8 mouse cellular contexts compared by ENCODE assay signal in genomic region chr15:102326022-102326576, GRCm38 (mm10). TPM values are rescaled to one million over a fixed set of nuclear protein-coding genes. Genes with fewer than 3 reads are reported as not detected.
DNase-seq lines count a peak whose midpoint lies in the region; ATAC-seq and TF ChIP-seq lines count a peak whose summit lies in the region.

Gene Pfdn5 (plus strand): TSS chr15:102326116.

- H3K27me3 ChIP-seq in hindbrain, embryonic 10.5 days (ENCODE audit: insufficient read depth, poor library complexity, severe bottlenecking) = no peaks in the 10 kb centered on the region
- no peaks in the 10 kb centered on the region for H3K27me3 ChIP-seq in lung, embryonic 16.5 days (ENCODE audit: control insufficient read depth, insufficient read depth, low read depth, low read length)
- H3K27me3 ChIP-seq in thymus, adult 2 months (ENCODE audit: control insufficient read depth, insufficient read depth, low read length) = no peaks in the 10 kb centered on the region

- H3K4me3 ChIP-seq in hindbrain, embryonic 10.5 days = peak within 1 kb of the TSS; percentile 85
- H3K4me3 ChIP-seq in lung, embryonic 16.5 days (ENCODE audit: low read length) = peak within 1 kb of the TSS; percentile 68
- H3K4me3 ChIP-seq in thymus, adult 2 months (ENCODE audit: control insufficient read depth, insufficient read depth, low read length) = peak within 1 kb of the TSS; percentile 84

- H3K36me3 ChIP-seq in hindbrain, embryonic 10.5 days = peaks cover 68% of the 10 kb centered on the region
- H3K36me3 ChIP-seq in lung, embryonic 16.5 days (ENCODE audit: control insufficient read depth, insufficient read depth, low read length) = peaks cover 29% of the 10 kb centered on the region
- 0 out of 2 replicates have a peak, but pooled peaks cover 4% of the 10 kb centered on the region for H3K36me3 ChIP-seq in thymus, adult 2 months (ENCODE audit: control insufficient read depth, insufficient read depth, low read length)

- peak within 1 kb of the TSS; percentile 92 for H3K27ac ChIP-seq in hindbrain, embryonic 10.5 days
- peak within 1 kb of the TSS; percentile 61 for H3K27ac ChIP-seq in lung, embryonic 16.5 days (ENCODE audit: low read length)
- no peak within 1 kb of the TSS for H3K27ac ChIP-seq in thymus, adult 2 months (ENCODE audit: control insufficient read depth, insufficient read depth, low read length)

- no peaks in the 10 kb centered on the region for H3K9me3 ChIP-seq in hindbrain, embryonic 10.5 days
- no peaks in the 10 kb centered on the region for H3K9me3 ChIP-seq in lung, embryonic 16.5 days (ENCODE audit: control insufficient read depth, low read length)

- peak; percentile 35; the same call in 1 of the 2 replicates for TF ChIP-seq POLR2A in thymus, adult 2 months (IDR thresholded peaks at IDR 0.05; ENCODE audit: control insufficient read depth, extremely low read depth, insufficient read depth, low read length, poor library complexity)

- H3K4me2 ChIP-seq in lung, embryonic 16.5 days (ENCODE audit: low read depth, low read length) = peak within 1 kb of the TSS; percentile 75

- TF ChIP-seq CTCF in thymus, adult 2 months (IDR thresholded peaks at IDR 0.05; ENCODE audit: borderline replicate concordance, control insufficient read depth, extremely low read depth, insufficient read depth, low read length, poor library complexity) = no peak; the same call in 1 of the 2 replicates

- DNase-seq in Muller cell, postnatal 12 days (ENCODE audit: inconsistent ontology term) = peak; percentile 81
- peak; percentile 88 for DNase-seq in cerebellum, adult 9-11 months
- DNase-seq in frontal cortex, adult 2 months (ENCODE audit: extremely low spot score in 1 of 2, low spot score in 1 of 2) = peak; percentile 53 to 93
- peak; percentile 83 for DNase-seq in hindbrain, embryonic 10.5 days (ENCODE audit: low spot score)
- DNase-seq in layer of hippocampus, adult 9-10 months (ENCODE audit: low spot score) = peak; percentile 61
- peak; percentile 73 for DNase-seq in ovary, adult 18-20 months (ENCODE audit: low spot score)
- DNase-seq in thymus, adult 2 months = peak; percentile 87

- ATAC-seq in lung, embryonic 16.5 days (ENCODE audit: low read depth) = peak; percentile 94

- under 1% methylated on average over 40 of the region's 40 CpGs for WGBS in hindbrain, embryonic 10.5 days
- under 1% methylated on average over 40 of the region's 40 CpGs for WGBS in lung, embryonic 16.5 days
- WGBS in thymus, adult 2 months = under 1% methylated on average over 40 of the region's 40 CpGs

- H3K9ac ChIP-seq in lung, embryonic 16.5 days (ENCODE audit: low read length) = peak within 1 kb of the TSS; percentile 76

- H3K4me1 ChIP-seq in hindbrain, embryonic 10.5 days (replicated peaks) = peaks cover 14% of the 10 kb centered on the region
- H3K4me1 ChIP-seq in lung, embryonic 16.5 days (replicated peaks; ENCODE audit: control insufficient read depth, insufficient read depth, low read length) = peaks cover 8% of the 10 kb centered on the region
- peaks cover 5% of the 10 kb centered on the region; the same call in 1 of the 2 replicates for H3K4me1 ChIP-seq in thymus, adult 2 months (replicated peaks; ENCODE audit: control insufficient read depth, insufficient read depth, low read length)

RNA-seq across cellular contexts. Expression of gene Pfdn5, which starts in this region (rescaled TPM):
- polyA plus RNA-seq in frontal cortex, adult 2 months (2012; rRNA removed) = 485 and 514 TPM in 2 replicates
- 331 and 368 TPM in 2 replicates for polyA plus RNA-seq in hindbrain, embryonic 10.5 days (2016; fragmentation: Nextera tagmentation; extraction: Ambion mirVana)
- polyA plus RNA-seq in lung, embryonic 16.5 days (2015; fragmentation: Nextera tagmentation; extraction: Ambion mirVana) = 390 and 403 TPM in 2 replicates
- 76.0 and 93.2 TPM in 2 replicates for polyA plus RNA-seq in thymus, adult 2 months (2012; rRNA removed)
